Mouse (Mus musculus): ENCODE data around the gene Bmpr1b.

The Bmpr1b gene

DNA sequence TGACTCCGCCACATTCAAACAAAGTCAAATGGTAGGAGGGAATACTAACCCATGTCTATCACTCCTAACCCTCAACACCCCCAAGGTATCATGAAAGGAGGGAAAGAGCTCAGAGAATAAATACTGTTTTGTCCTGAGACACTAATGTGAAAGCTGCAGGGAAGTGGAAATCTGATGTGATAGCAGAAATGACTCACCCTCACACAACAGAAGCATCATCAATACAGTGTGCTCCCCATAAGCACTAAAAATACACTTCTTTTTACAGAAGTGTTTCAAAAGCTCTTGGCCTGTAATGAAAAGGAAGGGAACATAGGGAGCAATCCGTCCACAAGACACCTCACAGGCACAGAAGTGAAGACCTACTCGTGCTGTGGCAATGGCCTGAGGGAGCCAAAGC lies 83.3 kb downstream of the Bmpr1b start:
- Histone ChIP-seq H3K27me3 (ENCODE audit: control insufficient read depth, insufficient read depth, low read length, poor library complexity, severe bottlenecking) (no peaks in the 10 kb centered on the region), H3K36me3 (ENCODE audit: control insufficient read depth, insufficient read depth, low read length, poor library complexity, severe bottlenecking) (no peaks in the 10 kb centered on the region)
- DNase-seq (ENCODE audit: low read depth, low spot score): no peak

DNA sequence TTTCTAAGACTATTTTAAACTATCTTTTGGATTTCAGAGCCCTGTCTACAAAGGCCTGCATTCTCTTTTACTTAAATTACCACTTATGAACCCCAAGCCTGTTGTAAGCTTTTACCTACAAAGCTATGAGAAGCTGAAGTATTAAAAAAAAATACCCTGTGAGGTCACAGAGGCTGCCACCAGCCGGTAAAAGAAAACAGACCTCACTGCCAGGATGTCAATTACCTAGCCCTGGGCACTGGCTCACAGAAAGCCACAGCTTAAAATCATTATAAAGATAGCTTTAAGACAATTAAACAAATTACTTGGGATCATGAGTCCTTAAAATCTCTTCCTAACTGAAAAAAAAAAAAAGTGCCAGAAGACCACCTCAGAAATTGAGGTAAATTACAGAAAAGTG lies 85.1 kb downstream of the Bmpr1b start:
- no peak for DNase-seq (ENCODE audit: low read depth, low spot score)
- H3K36me3 ChIP-seq (ENCODE audit: control insufficient read depth, insufficient read depth, low read length, poor library complexity, severe bottlenecking): no peaks in the 10 kb centered on the region
- H3K27me3 ChIP-seq (ENCODE audit: control insufficient read depth, insufficient read depth, low read length, poor library complexity, severe bottlenecking): no peaks in the 10 kb centered on the region

DNA sequence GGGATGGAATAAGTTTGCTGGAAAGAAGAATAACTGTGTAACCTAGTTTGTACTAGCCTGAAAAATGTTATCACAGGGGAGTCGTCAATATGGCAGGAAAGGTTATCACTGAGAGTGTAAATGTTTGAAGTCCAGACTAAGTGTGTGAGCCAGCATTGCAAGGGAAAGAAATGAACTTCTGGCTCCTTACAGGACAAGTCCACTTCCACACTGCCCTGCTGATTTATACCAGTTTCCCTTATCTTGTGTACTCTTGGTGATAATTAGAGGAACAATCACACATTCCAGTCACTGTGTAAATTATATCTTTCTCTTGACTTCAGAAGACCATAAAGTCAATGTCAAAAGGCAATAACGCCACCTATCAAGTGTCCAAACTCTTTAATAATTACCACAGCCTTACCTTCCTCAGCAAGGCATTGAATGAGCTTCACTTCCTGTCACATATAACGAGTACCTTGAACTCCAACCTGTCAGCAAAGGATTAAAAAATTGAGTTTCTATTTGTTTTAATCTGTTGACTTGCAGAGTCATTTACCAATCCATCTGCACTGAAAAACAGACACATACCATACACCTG lies 91.4 kb downstream of the Bmpr1b start:
- no peak for DNase-seq (ENCODE audit: low read depth, low spot score)
- no peaks in the 10 kb centered on the region for H3K36me3 ChIP-seq (ENCODE audit: control insufficient read depth, insufficient read depth, low read length, poor library complexity, severe bottlenecking)
- no peaks in the 10 kb centered on the region for H3K27me3 ChIP-seq (ENCODE audit: control insufficient read depth, insufficient read depth, low read length, poor library complexity, severe bottlenecking)

DNA sequence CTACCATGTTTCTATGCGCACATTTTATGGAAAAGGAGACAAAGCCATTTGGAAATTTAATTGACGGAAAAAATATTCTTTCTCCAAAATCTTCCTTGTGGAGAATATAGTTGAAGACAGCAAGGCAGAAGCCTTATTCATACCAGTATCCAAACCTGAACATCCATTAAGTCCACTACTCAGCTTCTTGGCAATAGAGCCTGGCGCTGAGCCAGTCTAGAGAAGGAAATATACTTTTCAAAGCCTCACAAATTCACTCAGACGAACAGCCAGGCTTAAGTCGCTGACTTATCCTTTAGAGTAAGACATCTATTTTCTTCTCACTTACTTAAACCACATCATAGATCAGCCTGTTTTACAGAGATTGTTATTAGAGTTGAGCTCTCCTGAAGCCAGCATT lies 97.6 kb downstream of the Bmpr1b start:
- no peak for DNase-seq (ENCODE audit: low read depth, low spot score)
- Histone ChIP-seq H3K27me3 (ENCODE audit: control insufficient read depth, insufficient read depth, low read length, poor library complexity, severe bottlenecking) (no peaks in the 10 kb centered on the region), H3K36me3 (ENCODE audit: control insufficient read depth, insufficient read depth, low read length, poor library complexity, severe bottlenecking) (no peaks in the 10 kb centered on the region)

DNA sequence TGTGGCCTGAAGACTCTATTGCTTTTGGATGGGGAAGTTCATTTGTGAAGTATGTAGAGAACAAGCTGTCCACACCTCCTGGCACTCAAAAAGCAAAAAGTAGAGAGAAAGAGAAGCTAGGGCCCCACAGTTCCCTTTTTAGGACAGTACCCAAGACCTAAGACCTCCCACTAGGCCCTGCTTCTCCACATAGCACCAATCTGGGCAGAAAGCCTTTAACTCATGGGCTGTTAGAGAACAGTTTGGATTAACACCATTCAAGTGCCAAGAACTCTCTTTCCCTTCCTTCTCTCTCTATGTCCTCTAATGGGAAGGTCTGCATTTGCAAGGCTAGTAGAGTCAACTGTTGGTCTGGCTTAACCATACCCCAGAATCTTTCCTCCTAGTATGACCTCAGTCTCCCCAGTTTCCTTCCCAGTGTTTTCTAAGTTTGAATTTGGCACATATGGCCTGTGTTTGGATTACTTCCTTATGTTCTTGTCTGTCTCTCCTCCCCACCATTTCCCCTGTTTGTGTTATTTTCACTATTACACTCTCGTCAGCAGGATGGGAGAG lies 102.4 kb downstream of the Bmpr1b start:
- Histone ChIP-seq H3K36me3 (ENCODE audit: control insufficient read depth, insufficient read depth, low read length, poor library complexity, severe bottlenecking) (no peaks in the 10 kb centered on the region), H3K27me3 (ENCODE audit: control insufficient read depth, insufficient read depth, low read length, poor library complexity, severe bottlenecking) (no peaks in the 10 kb centered on the region)
- no peak for DNase-seq (ENCODE audit: low read depth, low spot score)

DNA sequence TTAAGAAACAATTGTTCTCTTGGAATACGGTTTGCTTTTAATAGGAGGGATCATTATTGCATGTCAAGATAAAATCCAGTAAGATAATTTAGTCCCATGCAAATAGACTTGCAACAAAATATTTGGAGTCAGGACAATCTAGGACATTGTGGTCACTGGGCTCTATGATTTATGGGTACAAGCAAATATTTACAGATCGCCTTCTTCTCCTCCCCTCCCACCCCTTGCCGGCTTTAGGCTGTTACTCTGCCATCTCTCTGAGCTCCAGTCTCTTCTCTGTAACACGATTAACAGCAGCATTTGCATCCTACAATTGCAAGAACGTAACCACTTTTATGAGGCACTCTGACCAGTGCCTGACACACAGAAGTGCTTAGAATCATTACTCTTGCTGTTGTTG lies 104.1 kb downstream of the Bmpr1b start:
- Histone ChIP-seq H3K27me3 (ENCODE audit: control insufficient read depth, insufficient read depth, low read length, poor library complexity, severe bottlenecking) (no peaks in the 10 kb centered on the region), H3K36me3 (ENCODE audit: control insufficient read depth, insufficient read depth, low read length, poor library complexity, severe bottlenecking) (no peaks in the 10 kb centered on the region)
- DNase-seq (ENCODE audit: low read depth, low spot score): no peak

DNA sequence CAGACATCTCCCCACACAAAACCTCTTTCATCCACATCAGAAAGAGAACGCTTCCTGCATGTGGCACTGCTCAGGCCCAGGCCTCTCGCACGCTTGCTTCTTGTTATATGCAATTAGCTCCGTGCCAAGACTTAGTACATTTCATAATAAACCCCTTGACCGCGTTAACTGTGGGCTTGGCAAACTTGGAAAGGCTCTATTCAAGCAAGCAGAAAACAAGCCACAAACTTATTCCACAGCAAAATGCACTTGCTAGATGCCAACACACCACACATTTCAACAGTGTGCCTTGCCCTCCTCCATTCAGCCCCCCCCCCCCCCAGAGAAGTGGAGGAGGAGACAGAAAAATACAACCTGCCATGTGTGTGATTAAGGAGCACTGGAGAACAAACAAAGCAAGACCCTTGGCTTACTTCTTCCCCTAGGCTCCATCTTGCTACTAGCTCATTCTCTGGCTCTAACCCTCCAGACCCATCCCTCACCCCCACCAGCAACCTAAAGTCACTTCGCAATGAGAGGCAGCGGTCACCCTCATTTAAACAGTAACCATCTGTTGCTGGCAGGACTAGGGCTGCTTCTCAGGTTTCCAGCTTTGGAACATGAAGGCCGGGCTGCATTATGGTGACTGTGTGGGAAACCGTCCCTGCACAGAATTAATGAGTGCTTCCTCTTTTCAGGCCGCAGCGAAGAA lies 105.5 kb downstream of the Bmpr1b start:
- no peaks in the 10 kb centered on the region for H3K27me3 ChIP-seq (ENCODE audit: control insufficient read depth, insufficient read depth, low read length, poor library complexity, severe bottlenecking)
- H3K36me3 ChIP-seq (ENCODE audit: control insufficient read depth, insufficient read depth, low read length, poor library complexity, severe bottlenecking): no peaks in the 10 kb centered on the region
- DNase-seq (ENCODE audit: low read depth, low spot score): no peak

GRCm38 (mm10) chr3:142061267-142061666 lies 108.0 kb downstream of the Bmpr1b start:
- Histone ChIP-seq H3K27me3 (ENCODE audit: control insufficient read depth, insufficient read depth, low read length, poor library complexity, severe bottlenecking) (no peaks in the 10 kb centered on the region), H3K36me3 (ENCODE audit: control insufficient read depth, insufficient read depth, low read length, poor library complexity, severe bottlenecking) (no peaks in the 10 kb centered on the region)
- no peak for DNase-seq (ENCODE audit: low read depth, low spot score)

- Histone ChIP-seq H3K27me3 (ENCODE audit: control insufficient read depth, insufficient read depth, low read length, poor library complexity, severe bottlenecking) (no peaks in the 10 kb centered on the region; the same call in 1 of the 2 replicates), H3K36me3 (ENCODE audit: control insufficient read depth, insufficient read depth, low read length, poor library complexity, severe bottlenecking) (no peaks in the 10 kb centered on the region)
- DNase-seq (ENCODE audit: low read depth, low spot score): no peak
Observed at GRCm38 (mm10) chr3:142059890-142060289, 109.3 kb downstream of the Bmpr1b start.

- no peak for DNase-seq (ENCODE audit: low read depth, low spot score)
- H3K27me3 ChIP-seq (ENCODE audit: control insufficient read depth, insufficient read depth, low read length, poor library complexity, severe bottlenecking): no peaks in the 10 kb centered on the region; the same call in 1 of the 2 replicates
Observed at GRCm38 (mm10) chr3:142050681-142051080, 118.5 kb downstream of the Bmpr1b start.

GRCm38 (mm10) chr3:142049610-142050009 lies 119.6 kb downstream of the Bmpr1b start:
- no peaks in the 10 kb centered on the region for H3K36me3 ChIP-seq (ENCODE audit: control insufficient read depth, insufficient read depth, low read length, poor library complexity, severe bottlenecking)
- DNase-seq (ENCODE audit: low read depth, low spot score): no peak
- no peaks in the 10 kb centered on the region for H3K27me3 ChIP-seq (ENCODE audit: control insufficient read depth, insufficient read depth, low read length, poor library complexity, severe bottlenecking)

More at GRCm38 (mm10) chr3:142050681-142051080, 118.5 kb downstream of the Bmpr1b start:
- no peaks in the 10 kb centered on the region for H3K36me3 ChIP-seq (ENCODE audit: control insufficient read depth, insufficient read depth, low read length, poor library complexity, severe bottlenecking)

GRCm38 (mm10) chr3:142049093-142049492 lies 120.1 kb downstream of the Bmpr1b start:
- DNase-seq (ENCODE audit: low read depth, low spot score): no peak
- H3K36me3 ChIP-seq (ENCODE audit: control insufficient read depth, insufficient read depth, low read length, poor library complexity, severe bottlenecking): no peaks in the 10 kb centered on the region
- no peaks in the 10 kb centered on the region for H3K27me3 ChIP-seq (ENCODE audit: control insufficient read depth, insufficient read depth, low read length, poor library complexity, severe bottlenecking)

DNA sequence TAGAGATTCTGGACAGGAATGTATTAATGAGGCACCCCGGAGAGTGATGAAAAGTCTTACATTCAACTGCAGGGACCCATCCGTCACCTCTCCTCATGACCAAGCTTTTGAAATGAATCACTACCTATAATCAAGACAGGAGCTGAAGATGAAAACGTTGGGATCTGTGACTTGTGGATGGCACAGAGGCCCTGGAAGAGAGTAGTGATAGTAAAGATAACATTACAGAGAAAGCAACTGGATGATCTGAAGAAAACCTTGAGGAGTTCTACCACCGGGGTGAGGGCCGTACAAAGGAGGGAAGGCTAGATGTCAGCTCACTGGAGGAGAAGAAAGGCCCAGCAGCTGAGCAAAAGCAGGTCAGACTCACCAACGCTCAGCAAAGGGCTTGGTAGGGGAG lies 120.7 kb downstream of the Bmpr1b start:
- Histone ChIP-seq H3K27me3 (ENCODE audit: control insufficient read depth, insufficient read depth, low read length, poor library complexity, severe bottlenecking) (no peaks in the 10 kb centered on the region), H3K36me3 (ENCODE audit: control insufficient read depth, insufficient read depth, low read length, poor library complexity, severe bottlenecking) (no peaks in the 10 kb centered on the region)
- DNase-seq (ENCODE audit: low read depth, low spot score): no peak

GRCm38 (mm10) chr3:142043463-142043862 lies 125.8 kb downstream of the Bmpr1b start:
- DNase-seq (ENCODE audit: low read depth, low spot score): peak; percentile 1
- Histone ChIP-seq H3K36me3 (ENCODE audit: control insufficient read depth, insufficient read depth, low read length, poor library complexity, severe bottlenecking) (no peaks in the 10 kb centered on the region), H3K27me3 (ENCODE audit: control insufficient read depth, insufficient read depth, low read length, poor library complexity, severe bottlenecking) (no peaks in the 10 kb centered on the region)

DNA sequence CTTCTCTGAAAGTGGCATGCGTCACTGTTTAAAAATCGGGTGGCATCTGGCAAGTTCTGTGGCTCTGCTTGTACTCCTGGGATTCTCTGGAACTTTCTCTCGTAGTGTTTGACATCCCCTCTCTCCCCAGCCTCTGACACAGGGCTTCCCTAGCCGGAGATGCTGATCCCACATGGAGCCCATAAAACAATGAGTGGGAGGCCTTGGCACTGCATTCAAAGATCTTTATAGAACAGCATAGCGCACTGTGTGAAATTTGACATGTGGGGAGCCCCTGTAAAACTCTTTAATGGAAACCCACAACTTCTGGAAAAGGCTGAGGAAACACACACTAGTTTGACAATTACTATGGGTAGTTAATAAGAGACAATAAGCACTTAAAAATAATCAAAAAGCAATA lies 126.2 kb downstream of the Bmpr1b start:
- DNase-seq (ENCODE audit: low read depth, low spot score): no peak
- no peaks in the 10 kb centered on the region for H3K27me3 ChIP-seq (ENCODE audit: control insufficient read depth, insufficient read depth, low read length, poor library complexity, severe bottlenecking)
- H3K36me3 ChIP-seq (ENCODE audit: control insufficient read depth, insufficient read depth, low read length, poor library complexity, severe bottlenecking): no peaks in the 10 kb centered on the region
